Mouse (Mus musculus) lung, adult 2 months (tissue): ENCODE results near the gene Akap6. TPM values are rescaled to one million over a fixed set of nuclear protein-coding genes. Genes with fewer than 3 reads are reported as not detected.

Source experiments
- DNase-seq: peaks from one replicate; pipeline ENCODE4 v3.0.0; 2022
- H3K4me1 ChIP-seq: fragments of 200-500 bp; 2 replicates; pipeline ENCODE4 v1.6.1; 2011; ENCODE audit warnings: low read length; ENCODE audit not compliant: control insufficient read depth, insufficient read depth
- H3K4me3 ChIP-seq: fragments of 200-500 bp; replicated peaks from 2 replicates; pipeline ENCODE3; 2011; ENCODE audit warnings: low read depth, mild to moderate bottlenecking, control low read depth, low read length; ENCODE audit errors: extremely low read depth
- CTCF ChIP-seq: fragments of 200-500 bp; IDR thresholded peaks from 2 replicates; pipeline ENCODE4 v1.5.1; 2011; ENCODE audit warnings: mild to moderate bottlenecking, low read length, control low read depth; ENCODE audit not compliant: insufficient read depth
- POLR2A ChIP-seq: fragments of 200-500 bp; IDR thresholded peaks from 2 replicates; pipeline ENCODE4 v1.6.1; 2011; ENCODE audit warnings: low read depth, mild to moderate bottlenecking, control low read depth, low read length, borderline replicate concordance; ENCODE audit errors: extremely low read depth
- WGBS: fragments of 180-500 bp; shearing (Covaris S2); methylation state at CpG from one replicate; pipeline ENCODE4 v1.1.7; 2018; 5-methylcytosine and 5-hydroxymethylcytosine counted together
- polyA plus RNA-seq: library from polyadenylated mRNA; depleted of rRNA; stranded (reverse); fragments of >200 nt; gene quantifications from 2 replicates; pipeline ENCODE4 v1.2.3, GENCODE M21; 2012

The Akap6 gene
- polyA plus RNA-seq, 1 experiment, result 0.96 TPM

DNA sequence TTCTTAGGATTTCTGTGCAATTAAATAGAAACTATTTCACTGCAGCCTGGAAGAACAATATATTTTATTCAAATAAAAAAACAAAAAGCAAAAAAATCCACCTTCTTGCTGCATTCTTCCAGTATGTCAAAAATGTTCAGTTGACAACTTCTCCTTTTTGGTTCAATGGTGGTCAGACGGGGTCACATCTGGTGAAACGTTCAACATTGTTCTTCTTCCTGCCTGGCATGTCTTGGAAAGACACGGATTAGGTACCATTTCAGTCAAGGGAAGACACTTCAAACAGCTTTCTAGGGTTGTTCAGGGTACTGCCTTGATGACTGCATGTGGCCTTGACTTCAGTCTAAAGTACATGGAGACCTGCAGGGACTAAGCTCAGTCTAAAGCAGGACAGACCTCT, 258.8 kb downstream of the Akap6 start:
- no peak for DNase-seq
- no peak for TF ChIP-seq CTCF
- TF ChIP-seq POLR2A, result no peak
- Histone ChIP-seq H3K4me1 (no peaks in the 10 kb centered on the region), H3K4me3 (no peak overlapping the region)
- WGBS, result 38% methylated on average over 3 of the region's 3 CpGs

DNA sequence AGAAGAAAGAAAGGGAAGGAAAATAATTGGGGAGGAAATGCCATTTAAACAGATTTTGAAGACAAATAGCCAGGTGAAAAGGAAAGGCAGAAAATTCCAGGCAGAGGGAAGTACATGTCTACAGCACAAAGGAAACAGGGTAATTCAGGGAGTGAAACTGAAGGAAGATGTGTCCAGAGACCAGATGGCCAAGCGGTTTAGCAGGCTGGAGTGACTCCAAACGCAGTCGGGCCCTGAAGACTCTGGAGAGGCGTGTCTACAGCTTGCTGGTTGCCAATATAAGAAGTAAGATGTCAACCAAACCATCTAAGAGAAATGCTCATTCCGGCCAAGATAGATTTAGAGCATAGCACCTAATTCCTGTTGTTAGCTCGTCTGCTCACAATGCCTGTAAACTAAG, 292.6 kb downstream of the Akap6 start:
- DNase-seq, result no peak
- WGBS, result 69% methylated on average over 6 of the region's 6 CpGs

DNA sequence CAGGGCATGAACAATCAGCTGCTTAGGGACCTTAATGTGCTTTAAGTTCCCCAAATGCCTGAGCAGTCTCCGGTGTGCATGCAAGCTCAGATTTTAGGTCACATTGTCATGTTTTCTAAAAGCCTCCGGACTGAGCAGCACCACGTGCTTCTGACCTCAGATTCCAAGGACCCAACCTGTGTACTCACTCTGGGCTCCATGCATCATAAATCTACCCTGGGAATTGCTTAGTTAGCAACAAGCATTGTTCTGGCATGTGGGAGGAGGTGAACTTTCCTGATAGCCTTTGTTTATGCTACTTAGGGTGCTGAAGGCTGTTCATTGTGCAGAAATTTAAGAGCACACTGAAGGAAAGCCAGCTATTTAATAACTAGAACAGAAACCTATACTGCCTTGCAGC, 313.2 kb downstream of the Akap6 start:
- WGBS, result 35% methylated on average over 3 of the region's 3 CpGs
- H3K4me1 ChIP-seq, result no peaks in the 10 kb centered on the region
- no peak for DNase-seq
- H3K4me3 ChIP-seq, result no peak overlapping the region
- TF ChIP-seq POLR2A (no peak), CTCF (no peak)

More for the DNA sequence above, 292.6 kb downstream of the Akap6 start:
- no peak overlapping the region for H3K4me3 ChIP-seq
- no peaks in the 10 kb centered on the region for H3K4me1 ChIP-seq
- no peak for TF ChIP-seq CTCF
- no peak for TF ChIP-seq POLR2A

DNA sequence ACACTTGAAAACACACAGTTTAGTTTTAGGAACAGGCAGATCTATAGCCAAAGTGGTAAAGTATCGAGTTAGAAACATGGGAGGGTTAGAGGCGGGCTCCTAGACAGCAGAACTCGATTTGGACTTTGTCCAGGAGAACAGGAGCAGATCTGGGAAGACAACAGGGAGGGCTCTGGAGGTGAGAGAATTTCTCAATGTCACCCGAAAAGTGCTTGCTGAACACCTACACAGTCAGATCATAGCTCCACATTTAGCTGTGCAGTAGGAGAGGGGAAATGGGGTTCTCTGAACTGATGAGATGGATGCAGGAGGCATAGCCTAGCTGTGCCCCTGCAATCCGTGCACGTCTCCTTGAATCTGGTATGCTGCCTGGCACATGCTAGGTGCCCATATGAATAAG, 315.4 kb downstream of the Akap6 start:
- WGBS, result 78% methylated on average over 6 of the region's 6 CpGs
- TF ChIP-seq POLR2A (no peak), CTCF (no peak)
- Histone ChIP-seq H3K4me3 (no peak overlapping the region), H3K4me1 (no peaks in the 10 kb centered on the region)
- no peak for DNase-seq

DNA sequence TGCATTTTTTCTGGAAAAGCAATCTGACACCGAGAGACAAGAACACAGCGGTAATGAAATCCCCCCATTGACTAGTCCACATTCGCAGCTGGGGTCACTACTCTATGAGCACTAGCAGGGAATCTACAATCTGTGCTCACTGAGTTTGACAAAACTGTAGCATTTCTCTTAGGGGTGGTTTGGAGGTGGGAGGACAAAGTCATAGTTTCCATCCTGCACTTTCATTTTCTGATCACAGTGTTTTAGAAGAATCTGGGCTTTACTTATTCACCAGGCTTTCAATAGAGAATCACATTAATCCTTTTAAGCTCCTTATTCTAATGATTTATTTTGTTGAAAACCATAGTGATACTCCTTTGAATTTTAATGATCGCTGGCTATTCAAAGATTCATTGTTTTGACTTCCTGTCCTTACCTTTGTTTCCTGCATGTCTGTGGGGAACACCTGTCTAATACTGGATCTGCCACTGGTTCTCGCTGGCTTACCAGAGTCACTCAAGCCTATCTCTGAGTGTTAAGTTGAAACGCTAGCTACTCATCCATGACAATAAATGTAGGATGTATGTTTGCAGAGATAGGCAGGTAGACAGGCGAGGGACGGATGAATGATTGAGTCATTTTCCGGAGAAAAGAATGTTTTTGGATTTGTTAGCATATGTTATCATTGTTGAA, 325.5 kb downstream of the Akap6 start:
- no peak for DNase-seq
- no peak for TF ChIP-seq POLR2A
- TF ChIP-seq CTCF, result no peak
- no peaks in the 10 kb centered on the region for H3K4me1 ChIP-seq
- 76% methylated on average over 9 of the region's 9 CpGs for WGBS
- H3K4me3 ChIP-seq, result no peak overlapping the region

DNA sequence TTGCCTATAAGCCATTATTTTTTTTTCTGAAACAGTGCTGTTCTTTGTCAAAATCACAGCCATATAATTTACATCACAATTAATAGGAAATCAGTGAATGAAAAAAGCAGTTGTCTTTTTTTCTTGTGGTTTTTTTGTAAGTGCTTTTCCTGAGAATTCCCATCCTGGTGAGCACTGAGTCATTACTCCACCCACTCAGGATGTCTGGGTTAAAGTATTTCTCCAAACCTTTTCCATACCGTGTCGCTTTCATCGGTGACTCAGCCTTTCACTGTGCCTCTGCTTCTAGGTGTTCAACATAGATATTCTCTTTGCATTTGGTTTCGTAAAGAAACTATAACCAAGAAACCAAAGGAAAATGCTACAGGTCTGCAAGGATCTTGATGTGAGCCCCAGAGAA, 328.1 kb downstream of the Akap6 start:
- Histone ChIP-seq H3K4me1 (no peaks in the 10 kb centered on the region), H3K4me3 (no peak overlapping the region)
- no peak for TF ChIP-seq POLR2A
- no peak for TF ChIP-seq CTCF
- WGBS, result 65% methylated on average over 4 of the region's 4 CpGs
- no peak for DNase-seq

DNA sequence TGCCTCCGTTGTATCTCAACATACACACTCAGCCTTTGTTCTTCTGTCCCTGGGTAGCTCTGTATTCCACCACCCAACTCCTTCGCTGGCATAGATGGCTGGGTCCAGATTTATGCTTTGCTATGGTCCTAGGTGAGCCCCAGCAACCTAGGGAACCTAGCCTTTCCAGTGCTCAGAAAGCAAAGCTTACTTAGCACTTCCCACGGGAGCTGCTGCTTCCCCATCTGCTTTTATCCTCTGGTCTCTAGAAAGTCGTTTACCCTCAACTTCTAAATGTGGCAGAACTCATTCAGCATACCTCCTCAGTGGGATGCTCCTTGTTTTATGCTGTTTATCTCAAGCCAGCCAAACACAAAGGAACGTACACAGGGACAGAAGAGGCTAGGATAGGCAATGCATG, 329.7 kb downstream of the Akap6 start:
- WGBS, result 55% methylated on average over 5 of the region's 5 CpGs
- Histone ChIP-seq H3K4me3 (no peak overlapping the region), H3K4me1 (no peaks in the 10 kb centered on the region)
- no peak for DNase-seq
- TF ChIP-seq POLR2A (no peak), CTCF (no peak)

DNA sequence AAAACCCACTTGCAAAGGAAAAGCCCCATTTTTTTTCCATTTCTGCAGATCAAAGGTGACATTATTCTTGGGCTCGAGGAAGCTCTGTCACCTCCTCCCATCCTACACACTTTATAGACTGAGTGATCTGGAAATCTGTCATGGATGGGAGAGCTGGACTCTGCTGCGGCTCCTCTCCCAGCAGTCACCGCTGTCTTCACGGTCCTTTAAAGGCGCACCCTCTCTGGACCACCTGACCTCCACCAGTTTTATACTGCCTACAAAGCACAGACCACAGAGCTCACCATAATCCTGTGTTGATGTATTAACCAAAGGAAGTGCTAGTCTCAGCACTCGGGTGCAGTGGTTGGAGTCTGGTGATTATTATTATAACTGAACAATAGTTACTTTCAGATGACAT, 330.7 kb downstream of the Akap6 start:
- DNase-seq, result no peak
- WGBS, result 59% methylated on average over 6 of the region's 6 CpGs
- Histone ChIP-seq H3K4me1 (no peaks in the 10 kb centered on the region), H3K4me3 (no peak overlapping the region)
- TF ChIP-seq CTCF (no peak), POLR2A (no peak)

DNA sequence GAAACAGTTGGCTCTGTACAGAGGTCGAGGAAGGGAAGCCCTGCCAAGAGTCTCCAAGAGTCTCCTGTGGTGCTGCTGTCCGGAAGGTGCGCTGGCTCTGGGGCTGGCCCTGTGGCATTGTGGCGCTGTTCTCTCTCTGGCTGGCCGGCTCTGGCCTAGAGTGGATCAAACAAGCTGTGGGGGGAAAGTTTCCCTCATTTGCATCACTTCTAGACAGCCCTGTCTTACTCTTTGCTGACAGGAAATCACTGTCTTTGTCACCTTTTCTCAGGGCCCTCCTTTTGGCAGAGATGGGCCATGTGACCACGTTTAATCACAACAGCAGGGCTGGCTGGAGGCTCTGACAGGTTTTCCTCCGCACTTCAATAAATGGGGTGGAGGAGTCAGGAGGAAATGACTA, 333.6 kb downstream of the Akap6 start:
- WGBS, result 18% methylated on average over 7 of the region's 7 CpGs
- Histone ChIP-seq H3K4me3 (no peak overlapping the region), H3K4me1 (no peaks in the 10 kb centered on the region)
- DNase-seq, result no peak
- no peak for TF ChIP-seq CTCF
- TF ChIP-seq POLR2A, result no peak

DNA sequence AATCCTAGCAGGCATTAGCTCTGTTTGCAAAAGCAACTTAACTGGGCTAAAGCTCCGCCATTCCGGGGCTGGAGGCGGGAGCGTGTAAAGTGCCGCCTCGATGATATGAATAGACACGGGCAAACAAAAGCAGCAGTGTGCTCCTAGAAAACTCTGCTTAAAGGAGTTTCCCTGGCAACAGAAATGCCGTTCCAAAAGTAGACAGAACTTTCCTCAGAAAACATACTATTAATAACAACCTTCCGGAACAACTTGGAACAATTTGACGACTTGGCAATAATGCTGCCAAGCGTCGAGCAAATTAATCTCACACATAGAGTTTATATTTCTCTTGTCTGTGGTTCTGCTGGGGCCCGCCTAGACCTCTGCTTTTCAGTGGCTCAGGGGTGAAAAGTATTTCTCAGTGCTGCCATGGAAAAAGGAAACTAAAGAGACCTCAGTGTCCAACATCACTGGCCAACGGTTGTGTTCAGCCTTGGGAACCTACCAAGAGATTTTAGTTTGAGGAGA, 334.3 kb downstream of the Akap6 start:
- TF ChIP-seq POLR2A (no peak), CTCF (no peak)
- Histone ChIP-seq H3K4me3 (no peak overlapping the region), H3K4me1 (no peaks in the 10 kb centered on the region)
- WGBS, result 14% methylated on average over 14 of the region's 14 CpGs
- DNase-seq, result no peak

DNA sequence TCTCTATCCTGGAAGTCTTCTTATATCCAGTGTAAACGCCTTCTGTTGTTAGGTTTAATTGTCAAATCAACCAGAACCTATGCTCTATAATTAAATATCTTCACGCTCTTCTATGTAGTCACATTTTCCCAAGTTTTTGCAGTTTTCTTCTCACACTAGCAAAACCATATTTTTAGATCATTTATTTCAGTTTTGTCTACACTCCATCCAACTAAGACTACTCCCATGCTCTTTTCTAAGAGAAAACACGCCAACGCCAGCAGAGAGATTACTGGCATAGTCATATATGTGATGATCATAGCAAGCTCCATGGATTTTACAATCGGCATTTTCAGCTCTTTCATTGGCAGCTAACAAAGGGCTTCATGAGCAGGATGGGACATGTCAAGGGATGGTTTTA, 341.5 kb downstream of the Akap6 start:
- no peak for DNase-seq
- no peak for TF ChIP-seq POLR2A
- no peak for TF ChIP-seq CTCF
- Histone ChIP-seq H3K4me3 (no peak overlapping the region), H3K4me1 (no peaks in the 10 kb centered on the region)
- WGBS, result 85% methylated on average over 5 of the region's 5 CpGs
